Mouse (Mus musculus): ENCODE measurements around the gene Gpbar1. TPM values are rescaled to one million over a fixed set of nuclear protein-coding genes. Genes with fewer than 3 reads are reported as not detected.
"Not testable (repeated sequence)": the region's sequence is repeated elsewhere in the genome, so short reads cannot be mapped to it uniquely, and the experiment has no call there.

Gpbar1 gene
- total RNA-seq, 2 experiments from 2014 or later, result not detected

- DNase-seq (ENCODE audit: low spot score in 2 of 2), result no peak
- intact Hi-C loops (cut with DNase I), result no loop called here
Observed at GRCm38 (mm10) chr1:74308001-74308964, 29.9 kb downstream of the Gpbar1 start.

DNA sequence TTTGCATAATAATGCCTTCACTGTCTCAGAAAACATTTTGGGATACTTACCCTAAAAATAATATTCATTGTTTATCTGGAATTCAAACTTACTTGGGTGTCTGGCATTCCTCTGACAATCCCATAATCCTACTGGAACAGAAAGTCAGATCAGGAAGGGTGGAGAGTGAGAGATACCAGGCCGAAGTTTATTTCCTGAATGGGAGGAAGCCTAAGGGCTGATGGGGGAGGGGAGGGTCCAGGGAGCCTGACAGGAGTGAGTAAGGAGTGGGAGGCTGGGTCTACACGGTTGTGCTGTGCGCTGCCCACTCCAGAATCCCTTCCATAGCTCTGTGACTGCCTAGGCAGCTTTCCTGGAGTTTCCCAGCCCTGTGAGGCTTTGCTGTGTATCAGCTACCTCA is 31.4 kb downstream of the Gpbar1 start:
- intact Hi-C loops (cut with DNase I), result no loop called here

GRCm38 (mm10) chr1:74313049-74313692 is 34.8 kb downstream of the Gpbar1 start:
- peak; percentile 82 to 92 for DNase-seq (ENCODE audit: low spot score in 2 of 2)
- intact Hi-C loops (cut with DNase I), result loop anchor here (1.0 to 2.0 kb wide), 3 partner anchors 48 to 140 kb away; no protein-coding TSS in a partner anchor

More for the DNA sequence above, 31.4 kb downstream of the Gpbar1 start:
- no peak for DNase-seq (ENCODE audit: low spot score in 2 of 2)

- intact Hi-C loops (cut with DNase I), result no loop called here
- DNase-seq (ENCODE audit: low spot score in 2 of 2), result no peak
Observed at GRCm38 (mm10) chr1:74314796-74315195, 36.4 kb downstream of the Gpbar1 start.

DNA sequence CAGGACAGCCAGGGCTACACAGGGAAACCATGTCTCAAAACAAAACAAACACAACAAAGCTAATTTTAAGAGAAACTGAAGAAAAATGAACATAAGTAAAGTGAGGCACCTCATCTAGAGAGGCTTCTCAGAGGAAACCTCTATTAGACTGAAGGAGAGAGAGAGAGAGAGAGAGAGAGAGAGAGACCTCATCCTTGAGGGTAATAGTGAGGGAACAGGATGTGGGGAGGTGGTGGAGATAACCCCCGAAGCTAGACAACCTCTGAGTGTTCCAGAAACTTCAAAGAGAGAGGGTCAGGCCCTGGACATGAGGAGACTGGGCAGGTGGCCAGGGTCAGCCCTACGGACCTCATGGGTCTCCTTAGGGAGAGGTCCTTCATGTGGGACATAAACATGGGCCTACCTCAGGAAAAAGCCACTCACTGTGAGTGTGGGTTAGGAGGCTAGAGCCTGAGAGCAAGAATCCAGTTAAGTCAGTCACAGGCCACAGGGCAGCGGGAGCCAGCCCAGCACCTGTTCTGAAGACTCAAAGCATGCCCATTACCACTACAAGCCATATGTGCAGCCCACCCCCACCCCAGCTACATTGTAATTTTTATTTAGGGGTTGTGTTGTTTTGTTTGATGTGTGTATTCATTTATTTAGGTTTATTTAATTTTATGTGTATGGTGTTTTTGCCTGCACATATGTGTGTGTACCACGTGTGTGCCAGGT is 37.9 kb downstream of the Gpbar1 start:
- no peak for DNase-seq (ENCODE audit: low spot score in 2 of 2)
- intact Hi-C loops (cut with DNase I), result no loop called here

DNA sequence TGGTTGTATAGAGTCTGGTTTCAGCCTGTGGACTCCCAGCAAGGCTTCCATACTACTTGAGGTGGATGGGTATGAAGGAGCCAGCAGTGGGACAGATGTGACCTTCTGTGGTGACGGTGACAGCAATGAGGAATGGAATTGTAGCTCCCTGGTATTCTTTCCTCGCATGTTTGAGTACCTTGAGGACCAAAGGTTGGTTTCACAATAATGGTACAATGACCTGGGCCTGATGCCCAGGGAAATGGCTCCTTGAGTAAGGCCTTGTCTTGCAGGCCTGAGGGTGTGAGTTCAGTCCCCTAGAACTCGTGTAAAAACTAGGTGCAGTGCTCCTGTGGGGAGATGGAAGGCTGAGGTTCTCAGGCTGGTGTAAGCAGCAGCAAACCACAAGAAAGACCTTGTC is 40.4 kb downstream of the Gpbar1 start:
- no peak for DNase-seq (ENCODE audit: low spot score in 2 of 2)
- intact Hi-C loops (cut with DNase I), result no loop called here

- intact Hi-C loops (cut with DNase I), result no loop called here
- no peak for DNase-seq (ENCODE audit: low spot score in 2 of 2)
Observed at GRCm38 (mm10) chr1:74321396-74321795, 43.0 kb downstream of the Gpbar1 start.

- DNase-seq (ENCODE audit: low spot score in 2 of 2); intact Hi-C loops (cut with DNase I): not testable (repeated sequence)
Observed at GRCm38 (mm10) chr1:74326916-74327315, 48.6 kb downstream of the Gpbar1 start.

Other genes starting within 250 kb of the Gpbar1 start
- gene Tns1, start 154.1 kb upstream of the Gpbar1 start, total RNA-seq (2021), result 10 to 100 TPM; 35.1 to 40.3 TPM
- not detected for gene Rufy4, start 153.0 kb upstream of the Gpbar1 start, total RNA-seq (2021)
- not detected for gene Cxcr2, start 124.6 kb upstream of the Gpbar1 start, total RNA-seq (2021)
- gene Cxcr1, start 83.9 kb upstream of the Gpbar1 start, total RNA-seq (2021), result not detected
- 100 to 1,000 TPM; 266 to 287 TPM for gene Arpc2, start 42.5 kb upstream of the Gpbar1 start, total RNA-seq (2021)
- 100 to 1,000 TPM; 137 to 139 TPM for gene Aamp, start 6.2 kb downstream of the Gpbar1 start, total RNA-seq (2021)
- 100 to 1,000 TPM; 151 to 152 TPM for gene Pnkd, start 6.4 kb downstream of the Gpbar1 start, total RNA-seq (2021)
- gene Tmbim1, start 27.1 kb downstream of the Gpbar1 start, total RNA-seq (2021), result 10 to 100 TPM; 21.8 to 22.9 TPM
- gene Catip, start 83.6 kb downstream of the Gpbar1 start, total RNA-seq (2021), result under 1 TPM; 0.55 to 0.80 TPM
- 1 to 10 TPM; 3.3 to 4.1 TPM for gene Slc11a1, start 96.6 kb downstream of the Gpbar1 start, total RNA-seq (2021)
- 10 to 100 TPM; 22.5 to 27.1 TPM for gene Ctdsp1, start 113.0 kb downstream of the Gpbar1 start, total RNA-seq (2021)
- under 1 TPM; 0.39 to 0.96 TPM for gene Vil1, start 130.8 kb downstream of the Gpbar1 start, total RNA-seq (2021)
- 10 to 100 TPM; 27.5 to 30.4 TPM for gene Cnot9, start 227.5 kb downstream of the Gpbar1 start, total RNA-seq (2021)